Mouse (Mus musculus) heart, postnatal 14 days (tissue): ENCODE data around the gene Acsbg1. TPM values are rescaled to one million over a fixed set of nuclear protein-coding genes. Genes with fewer than 3 reads are reported as not detected.
A peak's percentile ranks its signal among the peaks of the same experiment; 100 is the strongest.
"Not testable (repeated sequence)": the region's sequence is repeated elsewhere in the genome, so short reads cannot be mapped to it uniquely, and the experiment has no call there.

Source experiments
- DNase-seq, 2 experiments: peaks; one replicate each; pipeline ENCODE4 v3.0.0; 2021 to 2022
- intact Hi-C: fragments of 180-260 bp; cut with DNase I; formaldehyde crosslinking; loops from one replicate; pipeline ENCODE4 v1.15.1; 2025
- long read RNA-seq, 2 experiments: library from polyadenylated mRNA; stranded (forward); transcript quantifications; one replicate each; pipeline ENCODE4 v2.0.0; 2021
- total RNA-seq, 2 experiments: library from RNA; stranded (reverse); gene quantifications; 2 replicates each; pipeline ENCODE4 v1.2.3; 2021

Gene Acsbg1
- total RNA-seq = under 1 TPM; 0.14 to 0.27 TPM
- long read RNA-seq, experiment 1 = 0 reads
- long read RNA-seq, experiment 2 = 0 reads

GRCm38 (mm10) chr9:54661605-54662377, at the start of gene Acsbg1:
Gene Acsbg1, minus strand, starts transcription at chr9:54661870.
- intact Hi-C loops = no loop called here
- no peak for DNase-seq

GRCm38 (mm10) chr9:54708085-54708484, 46.4 kb upstream of the Acsbg1 start:
- no peak for DNase-seq
- intact Hi-C loops = no loop called here

GRCm38 (mm10) chr9:54707288-54707999, 45.8 kb upstream of the Acsbg1 start:
- no peak for DNase-seq
- intact Hi-C loops = no loop called here

GRCm38 (mm10) chr9:54705561-54705960, 43.9 kb upstream of the Acsbg1 start:
- DNase-seq = no peak
- intact Hi-C loops = no loop called here

- intact Hi-C loops = no loop called here
- DNase-seq = no peak
Observed at GRCm38 (mm10) chr9:54704361-54704760, 42.7 kb upstream of the Acsbg1 start.

- intact Hi-C loops = no loop called here
- DNase-seq = no peak
Observed at GRCm38 (mm10) chr9:54702581-54702980, 40.9 kb upstream of the Acsbg1 start.

- intact Hi-C loops = no loop called here
- no peak for DNase-seq
Observed at GRCm38 (mm10) chr9:54700746-54701145, 39.1 kb upstream of the Acsbg1 start.

GRCm38 (mm10) chr9:54700174-54700475, 38.5 kb upstream of the Acsbg1 start:
- intact Hi-C loops = no loop called here
- DNase-seq = no peak

- intact Hi-C loops = no loop called here
- DNase-seq = peak; percentile 89 to 90
Observed at GRCm38 (mm10) chr9:54699345-54700173, 37.9 kb upstream of the Acsbg1 start.

GRCm38 (mm10) chr9:54699087-54699344, 37.3 kb upstream of the Acsbg1 start:
- intact Hi-C loops = no loop called here
- DNase-seq = no peak

GRCm38 (mm10) chr9:54698318-54699086, 36.8 kb upstream of the Acsbg1 start, which contains the start of gene Dnaja4:
Gene Dnaja4, plus strand, starts transcription at chr9:54698873.
- intact Hi-C loops = no loop called here
- no peak for DNase-seq

- intact Hi-C loops = not testable (repeated sequence)
- DNase-seq = peak in 1 of 2 experiments; percentile 35
Observed at GRCm38 (mm10) chr9:54691241-54691805, 29.7 kb upstream of the Acsbg1 start.

GRCm38 (mm10) chr9:54690697-54691096, 29.0 kb upstream of the Acsbg1 start:
- intact Hi-C loops, DNase-seq: not testable (repeated sequence)

GRCm38 (mm10) chr9:54689446-54689845, 27.8 kb upstream of the Acsbg1 start:
- no peak for DNase-seq
- intact Hi-C loops = no loop called here

- intact Hi-C loops = no loop called here
Observed at GRCm38 (mm10) chr9:54687246-54688236, 25.9 kb upstream of the Acsbg1 start.

GRCm38 (mm10) chr9:54683814-54684605, 22.3 kb upstream of the Acsbg1 start:
- intact Hi-C loops = no loop called here
- no peak for DNase-seq

More at GRCm38 (mm10) chr9:54687246-54688236, 25.9 kb upstream of the Acsbg1 start:
- no peak for DNase-seq

GRCm38 (mm10) chr9:54682846-54683245, 21.2 kb upstream of the Acsbg1 start:
- intact Hi-C loops = no loop called here
- no peak for DNase-seq

GRCm38 (mm10) chr9:54676531-54676986, 14.9 kb upstream of the Acsbg1 start:
- intact Hi-C loops = loop anchor here (1.0 to 10.0 kb wide), 3 partner anchors 62 to 232 kb away; partner anchors contain the start of gene Cib2
- DNase-seq = peak; percentile 69 to 80
